Mouse (Mus musculus) midbrain, embryonic 16.5 days (tissue): ENCODE data around the gene Txnrd1. TPM values are rescaled to one million over a fixed set of nuclear protein-coding genes. Genes with fewer than 3 reads are reported as not detected.
A peak's percentile ranks its signal among the peaks of the same experiment; 100 is the strongest.

ENCODE experiments used
- ATAC-seq: fragments of 200-750 bp; cut with Nextera tagmentation; 2 replicates; pipeline ENCODE4 v1.8.0; 2017; ENCODE audit warnings: moderate TSS enrichment
- H3K27ac ChIP-seq: fragments of 300-500 bp; sonication (generic); 2 replicates; pipeline ENCODE4 v1.5.1; 2014; ENCODE audit warnings: mild to moderate bottlenecking, low read length, mixed read lengths
- H3K27me3 ChIP-seq: fragments of 300-500 bp; sonication (generic); 2 replicates; pipeline ENCODE4 v1.6.1; 2014; ENCODE audit warnings: low read depth, low read length, mixed read lengths; ENCODE audit not compliant: control insufficient read depth, insufficient read depth
- H3K36me3 ChIP-seq: fragments of 300-500 bp; sonication (generic); 2 replicates; pipeline ENCODE4 v1.6.1; 2014; ENCODE audit warnings: mild to moderate bottlenecking, low read length, moderate library complexity, mixed read lengths; ENCODE audit not compliant: control insufficient read depth, insufficient read depth
- H3K4me1 ChIP-seq: fragments of 300-500 bp; sonication (generic); 2 replicates; pipeline ENCODE4 v1.6.1; 2014; ENCODE audit warnings: mild to moderate bottlenecking, low read length, mixed read lengths; ENCODE audit not compliant: control insufficient read depth, insufficient read depth
- H3K4me2 ChIP-seq: fragments of 300-500 bp; sonication (generic); 2 replicates; pipeline ENCODE4 v1.6.1; 2014; ENCODE audit warnings: mild to moderate bottlenecking, low read length, mixed read lengths
- H3K4me3 ChIP-seq: fragments of 300-500 bp; sonication (generic); 2 replicates; pipeline ENCODE4 v1.5.1; 2014; ENCODE audit warnings: low read depth, mild to moderate bottlenecking, low read length, moderate library complexity, mixed read lengths
- H3K9ac ChIP-seq: fragments of 300-500 bp; sonication (generic); 2 replicates; pipeline ENCODE4 v1.6.1; 2014; ENCODE audit warnings: low read depth, low read length, mixed read lengths
- H3K9me3 ChIP-seq: fragments of 300-500 bp; sonication (generic); replicated peaks from 2 replicates; pipeline ENCODE4 v1.6.1; 2014; ENCODE audit warnings: mild to moderate bottlenecking, low read length, mixed read lengths; ENCODE audit not compliant: control insufficient read depth, poor library complexity, severe bottlenecking
- WGBS: fragments of 180-500 bp; shearing (Covaris S2); extraction: QIAGEN DNeasy Blood & Tissue Kit; methylation state at CpG from one replicate; pipeline ENCODE4 v1.1.7; 2014; 5-methylcytosine and 5-hydroxymethylcytosine counted together
- polyA plus RNA-seq: library from polyadenylated mRNA; unstranded; fragments of >200 nt; fragmentation: Nextera tagmentation; extraction: Ambion mirVana; gene quantifications from 2 replicates; pipeline ENCODE4 v1.2.1, GENCODE M21; 2015

Gene Txnrd1
- polyA plus RNA-seq, 1 experiment from 2014 or later, result 101 TPM

DNA sequence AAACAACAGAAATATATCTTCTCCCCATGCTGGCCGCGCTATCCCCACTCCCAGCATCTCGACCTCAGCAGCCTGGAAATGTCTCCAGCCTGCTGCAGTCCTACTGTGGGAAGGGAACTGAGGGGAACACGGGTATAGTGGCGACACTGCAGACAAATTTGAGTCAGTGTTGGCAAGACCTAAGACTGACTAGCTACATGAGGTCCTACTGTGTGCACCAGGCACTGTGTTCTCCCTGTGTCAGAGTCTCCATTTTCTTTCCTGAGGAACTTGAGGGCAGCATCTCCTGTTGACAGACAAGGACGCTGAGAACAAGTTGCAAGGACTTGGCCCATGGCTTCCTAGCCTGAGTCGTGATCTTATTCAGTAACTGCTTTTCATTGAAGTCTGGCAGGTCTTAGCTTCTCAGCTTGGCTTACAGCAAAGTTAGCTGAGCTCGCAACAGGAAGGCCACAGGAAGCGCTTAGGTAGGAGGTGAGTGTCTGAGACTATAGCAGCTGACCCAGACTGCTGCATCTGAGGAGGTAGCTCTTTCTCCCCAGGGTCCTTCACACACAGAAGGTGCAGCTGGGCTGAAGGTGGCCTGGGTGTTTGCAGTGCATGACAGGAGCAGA is 58.8 kb downstream of the Txnrd1 start:
- Histone ChIP-seq H3K9me3 (no peaks in the 10 kb centered on the region), H3K36me3 (peaks cover 16% of the 10 kb centered on the region), H3K4me2 (no peak overlapping the region), H3K27me3 (no peaks in the 10 kb centered on the region), H3K4me1 (0 out of 2 replicates have a peak, but pooled peaks cover 3% of the 10 kb centered on the region), H3K4me3 (no peak overlapping the region), H3K27ac (no peak overlapping the region), H3K9ac (no peak overlapping the region)
- no peak for ATAC-seq
- 92% methylated on average over 9 of the region's 9 CpGs for whole genome bisulfite sequencing

DNA sequence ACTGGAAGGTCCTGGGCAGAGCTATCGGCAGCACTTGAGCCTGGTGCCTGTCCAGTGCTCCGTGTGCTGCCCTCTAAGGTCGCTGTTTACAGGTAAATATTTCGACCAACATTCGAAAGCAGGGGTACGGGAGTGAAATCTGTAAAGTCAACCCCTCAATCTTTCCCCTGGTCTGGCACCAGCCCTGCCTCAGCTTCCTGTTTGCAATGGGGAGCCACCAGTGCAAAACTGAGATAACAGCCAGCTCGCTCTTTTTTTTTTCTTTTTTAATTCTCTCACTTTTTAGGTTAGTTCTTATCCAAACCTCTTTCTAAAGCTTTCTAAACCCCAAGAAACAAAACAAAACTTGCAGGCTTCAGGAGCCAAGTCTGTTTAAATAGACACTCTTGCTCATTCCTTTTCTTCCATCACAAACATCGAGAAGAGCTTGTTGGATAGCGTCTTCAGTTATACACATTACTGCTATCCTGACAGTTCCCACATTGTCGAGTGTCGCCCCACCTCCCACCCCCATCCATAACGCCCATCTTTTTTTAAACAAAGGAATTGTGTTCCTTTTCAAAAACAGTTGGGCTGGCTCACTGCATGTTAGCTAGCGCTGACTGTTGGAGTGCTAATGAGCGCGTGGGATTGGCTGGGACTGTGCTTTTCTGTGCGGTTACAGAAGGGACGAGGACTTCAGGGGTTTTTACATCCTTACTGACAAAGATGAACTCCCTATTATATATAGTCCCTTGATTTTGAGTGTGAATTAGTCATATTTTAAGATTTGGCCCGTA is 60.3 kb downstream of the Txnrd1 start:
- 0 out of 2 replicates have a peak, but pooled peaks cover 3% of the 10 kb centered on the region for H3K4me1 ChIP-seq
- no peak overlapping the region for H3K4me3 ChIP-seq
- H3K36me3 ChIP-seq, result peaks cover 17% of the 10 kb centered on the region
- H3K27me3 ChIP-seq, result no peaks in the 10 kb centered on the region
- H3K27ac ChIP-seq, result no peak overlapping the region
- WGBS, result 74% methylated on average over 18 of the region's 18 CpGs
- H3K4me2 ChIP-seq, result no peak overlapping the region
- no peaks in the 10 kb centered on the region for H3K9me3 ChIP-seq
- H3K9ac ChIP-seq, result no peak overlapping the region
- ATAC-seq, result no peak

DNA sequence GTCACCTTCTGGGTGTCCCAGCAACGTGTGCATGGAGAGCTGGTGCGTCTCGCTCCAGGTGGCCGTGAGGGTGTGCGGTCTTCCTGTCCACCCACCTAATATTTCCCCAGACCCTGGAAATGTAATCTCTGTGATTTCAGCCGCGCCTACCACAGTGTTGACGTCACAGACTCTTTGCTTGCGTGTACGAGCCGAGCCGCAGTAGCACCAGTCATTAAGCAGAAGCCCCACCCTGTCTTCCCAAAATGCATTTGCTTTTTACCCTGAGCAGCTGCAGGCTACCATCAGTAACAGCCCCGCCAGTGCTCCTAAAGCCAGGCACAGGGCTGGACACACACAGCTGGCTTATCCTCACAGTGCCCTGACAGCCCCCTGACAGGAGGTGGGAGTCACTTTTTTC is 64.2 kb downstream of the Txnrd1 start:
- Histone ChIP-seq H3K36me3 (peaks cover 11% of the 10 kb centered on the region), H3K4me1 (peaks cover 20% of the 10 kb centered on the region), H3K27ac (no peak overlapping the region), H3K4me2 (no peak overlapping the region), H3K9ac (no peak overlapping the region), H3K27me3 (no peaks in the 10 kb centered on the region), H3K9me3 (no peaks in the 10 kb centered on the region), H3K4me3 (no peak overlapping the region)
- no peak for ATAC-seq
- 94% methylated on average over 13 of the region's 13 CpGs for WGBS

DNA sequence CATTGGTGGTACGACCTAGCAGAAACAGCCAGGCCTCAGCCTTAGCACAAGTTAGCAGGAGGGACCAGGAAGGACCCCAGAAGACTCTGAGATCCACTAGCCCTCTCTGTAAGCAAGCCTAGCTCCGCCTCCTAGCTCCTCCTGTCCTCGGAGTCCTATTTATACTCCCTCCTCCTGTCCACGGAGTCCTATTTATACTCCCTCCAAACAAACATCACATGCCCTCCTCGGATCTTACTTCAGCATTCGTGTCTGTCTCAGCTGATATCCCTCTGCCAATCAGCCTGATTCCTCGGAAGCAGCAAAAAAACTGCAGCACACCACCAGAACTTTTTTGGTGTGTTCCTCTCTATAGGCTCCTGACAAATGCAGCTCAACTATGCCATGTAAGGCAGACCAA is 65.1 kb downstream of the Txnrd1 start:
- no peak overlapping the region for H3K9ac ChIP-seq
- H3K9me3 ChIP-seq, result no peaks in the 10 kb centered on the region
- no peak for ATAC-seq
- H3K4me2 ChIP-seq, result no peak overlapping the region
- H3K4me3 ChIP-seq, result no peak overlapping the region
- H3K27me3 ChIP-seq, result no peaks in the 10 kb centered on the region
- peaks cover 11% of the 10 kb centered on the region for H3K36me3 ChIP-seq
- H3K27ac ChIP-seq, result no peak overlapping the region
- 68% methylated on average over 7 of the region's 7 CpGs for WGBS
- peaks cover 18% of the 10 kb centered on the region for H3K4me1 ChIP-seq

DNA sequence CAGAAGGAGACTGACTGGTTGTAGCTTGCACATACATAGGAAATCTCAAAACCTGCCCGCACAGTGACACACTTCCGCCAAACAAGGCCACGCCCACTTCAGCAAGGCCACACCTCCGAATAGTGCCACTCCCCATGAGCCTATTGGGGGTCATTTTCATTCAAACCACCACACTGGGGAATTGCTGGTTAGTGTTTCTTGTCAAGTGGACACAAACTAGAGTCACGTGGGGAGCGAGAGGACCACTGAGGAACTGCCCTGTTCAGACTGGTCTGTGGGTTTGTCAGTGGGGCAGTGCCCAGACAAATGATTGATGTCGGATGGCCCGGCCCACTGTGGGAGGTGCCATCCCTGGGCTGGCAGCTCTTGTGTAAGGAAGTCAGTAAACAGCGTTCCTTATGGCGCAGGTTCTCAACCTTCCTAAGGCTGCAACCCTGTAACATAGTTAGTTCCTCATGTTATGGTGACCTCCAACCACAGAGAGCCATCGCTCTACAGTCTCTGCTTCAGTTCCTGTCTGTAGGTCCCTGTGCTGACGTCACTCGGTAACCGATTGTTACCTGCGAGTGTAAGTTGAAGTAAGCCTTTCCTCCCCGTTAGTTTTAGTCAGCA is 66.2 kb downstream of the Txnrd1 start:
- Histone ChIP-seq H3K4me2 (peak overlapping the region; percentile 33), H3K4me1 (peaks cover 17% of the 10 kb centered on the region), H3K9ac (no peak overlapping the region), H3K9me3 (no peaks in the 10 kb centered on the region), H3K27me3 (no peaks in the 10 kb centered on the region), H3K4me3 (no peak overlapping the region), H3K36me3 (peaks cover 11% of the 10 kb centered on the region), H3K27ac (peak overlapping the region; percentile 70)
- ATAC-seq, result peak; percentile 46
- WGBS, result 46% methylated on average over 16 of the region's 16 CpGs

DNA sequence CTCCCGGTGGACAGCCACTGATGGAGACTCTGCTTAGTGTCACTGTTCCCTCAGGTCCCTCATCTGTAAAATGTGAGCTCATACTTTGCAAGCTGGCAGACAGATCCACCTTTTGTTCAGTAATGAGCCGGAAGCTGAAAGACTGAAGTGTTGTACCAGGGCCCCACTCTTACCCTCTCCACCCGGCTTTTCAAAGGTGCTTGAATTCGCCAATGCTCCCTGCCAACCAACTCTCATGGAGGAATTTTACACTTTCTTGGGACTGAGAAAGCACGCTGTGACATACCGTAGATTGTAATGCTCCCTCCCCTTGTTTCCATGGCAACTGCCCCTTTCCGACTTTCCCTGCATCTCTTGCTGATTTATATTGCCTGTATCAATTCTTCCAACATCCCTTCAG is 66.8 kb downstream of the Txnrd1 start:
- Histone ChIP-seq H3K27me3 (no peaks in the 10 kb centered on the region), H3K4me2 (peak overlapping the region; percentile 33), H3K4me1 (peaks cover 17% of the 10 kb centered on the region), H3K36me3 (peaks cover 11% of the 10 kb centered on the region), H3K9me3 (no peaks in the 10 kb centered on the region), H3K27ac (peak overlapping the region; percentile 70), H3K9ac (no peak overlapping the region), H3K4me3 (no peak overlapping the region)
- ATAC-seq, result peak; percentile 57
- 4% methylated on average over 7 of the region's 7 CpGs for WGBS

DNA sequence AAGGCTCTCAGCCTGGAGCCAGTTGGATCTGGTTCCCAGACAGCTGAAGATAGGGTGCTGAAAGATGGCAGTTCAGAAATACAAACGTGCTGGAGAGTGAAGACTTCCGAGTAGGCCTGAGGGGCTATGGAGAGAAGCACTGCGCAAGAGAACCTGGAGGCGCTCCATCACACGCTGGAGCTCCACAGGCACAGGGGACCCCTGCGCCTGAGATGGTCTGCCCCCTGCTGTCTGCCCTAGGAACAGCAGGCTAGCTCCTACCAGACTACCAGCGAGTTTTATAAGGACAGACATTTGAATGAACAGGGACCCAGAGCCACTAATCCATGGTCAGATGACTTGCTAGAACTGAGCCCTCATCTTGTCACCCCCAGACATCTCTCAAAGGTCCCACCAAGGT is 67.7 kb downstream of the Txnrd1 start:
- H3K36me3 ChIP-seq, result peaks cover 5% of the 10 kb centered on the region
- no peaks in the 10 kb centered on the region for H3K9me3 ChIP-seq
- H3K27ac ChIP-seq, result peak overlapping the region; percentile 70
- peaks cover 17% of the 10 kb centered on the region for H3K4me1 ChIP-seq
- no peak overlapping the region for H3K4me3 ChIP-seq
- H3K4me2 ChIP-seq, result no peak overlapping the region
- 7% methylated on average over 7 of the region's 7 CpGs for WGBS
- H3K9ac ChIP-seq, result no peak overlapping the region
- no peaks in the 10 kb centered on the region for H3K27me3 ChIP-seq
- peak; percentile 38; the same call in 1 of the 2 replicates for ATAC-seq

DNA sequence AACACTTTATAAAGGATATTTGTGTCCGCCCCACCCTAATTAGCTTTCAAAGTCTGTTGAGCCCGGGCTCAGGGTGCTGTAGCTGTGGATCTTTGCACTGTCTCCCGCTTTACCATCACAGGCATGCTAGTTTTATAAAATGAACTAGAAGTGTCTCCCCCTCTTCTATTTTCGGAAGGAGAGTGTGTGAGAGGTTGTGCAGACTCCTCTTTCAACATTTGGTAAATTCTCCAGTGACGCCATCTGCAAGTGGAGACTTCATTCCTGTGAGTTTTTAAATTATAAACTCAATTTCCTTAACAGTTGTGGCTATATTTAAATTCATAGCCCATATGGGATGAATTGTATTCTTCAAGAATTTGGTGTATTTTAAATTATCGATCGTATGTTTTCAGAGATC is 74.8 kb downstream of the Txnrd1 start:
- H3K36me3 ChIP-seq, result no peaks in the 10 kb centered on the region
- H3K4me2 ChIP-seq, result no peak overlapping the region
- no peak overlapping the region for H3K27ac ChIP-seq
- no peak overlapping the region for H3K9ac ChIP-seq
- no peaks in the 10 kb centered on the region for H3K27me3 ChIP-seq
- 90% methylated on average over 7 of the region's 7 CpGs for WGBS
- no peak for ATAC-seq
- H3K9me3 ChIP-seq, result no peaks in the 10 kb centered on the region
- no peak overlapping the region for H3K4me3 ChIP-seq
- H3K4me1 ChIP-seq, result no peaks in the 10 kb centered on the region

DNA sequence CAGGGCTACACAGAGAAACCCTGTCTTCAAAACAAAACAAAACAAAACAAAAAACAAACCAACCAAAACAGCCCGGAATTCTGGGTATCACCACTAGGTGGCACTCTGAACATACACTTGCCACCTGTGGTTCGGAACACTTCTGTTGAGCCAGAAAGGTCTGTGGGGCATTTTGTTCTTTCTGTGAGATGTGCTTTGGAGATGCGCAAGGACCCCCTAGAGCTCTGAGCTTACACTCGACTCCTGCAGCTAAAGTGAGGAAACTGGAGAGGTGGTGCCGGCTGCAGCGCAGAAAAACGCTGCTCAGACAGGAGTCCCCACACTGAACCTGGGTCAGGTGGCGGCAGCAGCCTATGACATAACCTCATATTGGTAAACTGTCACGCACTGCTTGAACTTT is 75.6 kb downstream of the Txnrd1 start:
- Histone ChIP-seq H3K9ac (no peak overlapping the region), H3K27me3 (no peaks in the 10 kb centered on the region), H3K4me3 (no peak overlapping the region), H3K27ac (no peak overlapping the region), H3K36me3 (no peaks in the 10 kb centered on the region), H3K4me2 (peak overlapping the region; percentile 46), H3K9me3 (no peaks in the 10 kb centered on the region), H3K4me1 (no peaks in the 10 kb centered on the region)
- 13% methylated on average over 9 of the region's 9 CpGs for WGBS
- ATAC-seq, result peak; percentile 60
